Mouse (Mus musculus) kidney, adult 2 months (tissue): ENCODE results near the gene Gss. TPM values are rescaled to one million over a fixed set of nuclear protein-coding genes. Genes with fewer than 3 reads are reported as not detected.

ENCODE experiments used
- DNase-seq: peaks from one replicate; pipeline ENCODE4 v3.0.0; 2021
- H3K27ac ChIP-seq: fragments of 200-500 bp; 2 replicates; pipeline ENCODE4 v1.5.1; 2012; ENCODE audit warnings: low read depth, low read length, control low read depth, inconsistent platforms; ENCODE audit not compliant: insufficient read depth
- H3K27me3 ChIP-seq: fragments of 200-500 bp; replicated peaks from 2 replicates; pipeline ENCODE4 v1.6.1; 2012; ENCODE audit warnings: mild to moderate bottlenecking, moderate library complexity, low read length, inconsistent platforms; ENCODE audit not compliant: control insufficient read depth, insufficient read depth
- H3K36me3 ChIP-seq: fragments of 200-500 bp; 2 replicates; pipeline ENCODE4 v1.6.1; 2012; ENCODE audit warnings: mild to moderate bottlenecking, moderate library complexity, low read length, inconsistent platforms; ENCODE audit not compliant: control insufficient read depth, insufficient read depth
- H3K4me1 ChIP-seq: fragments of 200-500 bp; 2 replicates; pipeline ENCODE4 v1.6.1; 2011; ENCODE audit warnings: low read length; ENCODE audit not compliant: control insufficient read depth, insufficient read depth
- H3K4me3 ChIP-seq: fragments of 200-500 bp; 2 replicates; pipeline ENCODE4 v1.5.1; 2011; ENCODE audit warnings: mild to moderate bottlenecking, low read depth, low read length, control low read depth; ENCODE audit not compliant: insufficient read depth
- CTCF ChIP-seq: fragments of 200-500 bp; conservative IDR thresholded peaks from 2 replicates; pipeline ENCODE4 v1.5.1; 2011; ENCODE audit warnings: low read depth, mild to moderate bottlenecking, control low read depth, low read length, moderate library complexity, mixed read lengths; ENCODE audit not compliant: insufficient read depth, insufficient read length
- POLR2A ChIP-seq: fragments of 200-500 bp; IDR thresholded peaks from one replicate; pipeline ENCODE4 v1.6.1; 2011; ENCODE audit warnings: low read depth, low read length, control low read depth
- WGBS: fragments of 180-500 bp; shearing (Covaris S2); methylation state at CpG from one replicate; pipeline ENCODE4 v1.1.7; 2018; 5-methylcytosine and 5-hydroxymethylcytosine counted together
- polyA plus RNA-seq: library from polyadenylated mRNA; depleted of rRNA; stranded (reverse); fragments of >200 nt; gene quantifications from 2 replicates; pipeline ENCODE4 v1.2.3, GENCODE M21; 2012

The Gss gene
- polyA plus RNA-seq, 1 experiment, result 248 TPM

DNA sequence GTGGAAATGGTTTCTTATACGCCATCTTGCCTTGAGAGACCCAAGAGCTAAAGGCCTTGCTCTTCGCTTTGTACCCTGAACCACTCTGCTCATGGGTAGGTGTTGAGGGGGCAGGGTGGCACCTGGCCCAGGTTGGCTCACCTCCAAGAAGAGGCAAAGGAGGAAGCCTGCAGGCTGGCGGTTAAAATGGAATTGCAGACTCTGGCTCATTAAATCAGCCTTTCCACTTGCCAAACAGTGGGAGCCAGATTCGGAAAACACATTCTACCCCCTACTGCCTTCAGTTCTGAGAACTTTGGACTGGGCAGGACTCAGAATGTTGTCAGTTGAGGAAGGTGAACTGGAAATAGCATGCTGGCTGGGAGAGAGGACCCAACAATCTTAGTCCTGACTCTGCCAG is 17.9 kb downstream of the Gss start:
- no peak; the same call in 1 of the 2 replicates for TF ChIP-seq CTCF
- TF ChIP-seq POLR2A, result no peak

GRCm38 (mm10) chr2:155573996-155574395 is 18.6 kb downstream of the Gss start:
- Histone ChIP-seq H3K4me3 (no peak overlapping the region), H3K27ac (peak overlapping the region; percentile 59), H3K27me3 (no peaks in the 10 kb centered on the region), H3K4me1 (peaks cover 10% of the 10 kb centered on the region; the same call in 1 of the 2 replicates), H3K36me3 (peaks cover 14% of the 10 kb centered on the region)
- TF ChIP-seq POLR2A (no peak), CTCF (no peak)
- DNase-seq, result no peak
- WGBS, result 88% methylated on average over 7 of the region's 7 CpGs

More for the DNA sequence above, 17.9 kb downstream of the Gss start:
- peaks cover 10% of the 10 kb centered on the region; the same call in 1 of the 2 replicates for H3K4me1 ChIP-seq
- H3K4me3 ChIP-seq, result no peak overlapping the region
- H3K27me3 ChIP-seq, result no peaks in the 10 kb centered on the region
- WGBS, result 46% methylated on average over 4 of the region's 4 CpGs
- H3K27ac ChIP-seq, result peak overlapping the region; percentile 87
- peak; percentile 96 for DNase-seq
- peaks cover 14% of the 10 kb centered on the region for H3K36me3 ChIP-seq

DNA sequence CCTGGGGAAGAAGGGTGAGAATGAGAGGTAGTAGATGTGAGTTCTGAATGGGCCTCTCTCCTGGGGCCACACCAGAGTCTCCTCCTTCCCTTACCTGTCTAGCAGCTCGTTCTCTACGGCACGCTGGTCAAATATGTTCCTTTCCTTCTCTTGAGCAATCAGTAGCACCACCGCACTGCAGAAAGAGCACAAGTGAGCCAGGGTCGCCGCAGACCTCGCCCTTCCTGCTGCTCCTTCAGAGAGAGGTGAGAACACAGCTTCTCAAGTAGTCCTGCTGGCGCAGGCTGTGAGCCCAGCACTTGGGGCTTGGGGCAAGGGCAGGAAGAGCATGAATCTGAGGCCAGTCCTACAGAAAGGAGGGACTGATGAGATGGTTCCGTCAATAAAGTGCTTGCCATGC is 19.6 kb downstream of the Gss start:
- H3K27me3 ChIP-seq, result no peaks in the 10 kb centered on the region
- WGBS, result 87% methylated on average over 9 of the region's 9 CpGs
- peaks cover 10% of the 10 kb centered on the region; the same call in 1 of the 2 replicates for H3K4me1 ChIP-seq
- DNase-seq, result no peak
- TF ChIP-seq POLR2A (no peak), CTCF (no peak)
- no peak overlapping the region for H3K4me3 ChIP-seq
- no peak overlapping the region for H3K27ac ChIP-seq
- peaks cover 14% of the 10 kb centered on the region for H3K36me3 ChIP-seq

DNA sequence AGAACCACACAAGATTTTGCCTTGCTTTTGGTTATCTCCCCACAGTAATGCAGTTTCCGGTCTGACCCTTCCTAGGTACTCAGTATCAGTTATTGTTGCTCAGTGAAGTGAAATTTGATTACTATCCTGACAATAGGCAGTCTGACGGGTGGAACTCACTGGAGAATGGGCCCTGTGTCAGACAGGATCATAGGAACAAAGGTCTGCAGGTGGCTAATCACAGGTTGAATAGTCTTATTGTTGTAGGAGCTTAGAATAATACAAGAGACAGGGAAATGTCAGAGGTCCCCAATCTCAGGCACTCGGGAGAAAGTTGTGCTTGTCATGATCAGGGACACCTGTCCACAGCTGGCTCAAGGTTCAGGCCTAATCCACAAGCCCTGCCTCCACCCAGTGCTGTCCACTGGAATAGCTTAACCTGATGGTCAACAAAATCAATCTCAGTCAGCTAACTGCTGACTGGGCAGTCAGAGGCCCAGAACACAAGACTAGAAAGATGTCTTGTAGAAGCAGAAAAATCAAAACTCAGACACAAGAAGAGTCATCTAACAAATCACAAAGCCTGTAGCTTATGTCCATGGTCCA is 23.3 kb downstream of the Gss start:
- Histone ChIP-seq H3K4me1 (peaks cover 7% of the 10 kb centered on the region; the same call in 1 of the 2 replicates), H3K27me3 (no peaks in the 10 kb centered on the region), H3K4me3 (no peak overlapping the region), H3K27ac (peak overlapping the region; percentile 55), H3K36me3 (peaks cover 14% of the 10 kb centered on the region)
- peak; percentile 56 for DNase-seq
- WGBS, result 49% methylated on average over 3 of the region's 3 CpGs
- TF ChIP-seq CTCF (no peak), POLR2A (no peak)

DNA sequence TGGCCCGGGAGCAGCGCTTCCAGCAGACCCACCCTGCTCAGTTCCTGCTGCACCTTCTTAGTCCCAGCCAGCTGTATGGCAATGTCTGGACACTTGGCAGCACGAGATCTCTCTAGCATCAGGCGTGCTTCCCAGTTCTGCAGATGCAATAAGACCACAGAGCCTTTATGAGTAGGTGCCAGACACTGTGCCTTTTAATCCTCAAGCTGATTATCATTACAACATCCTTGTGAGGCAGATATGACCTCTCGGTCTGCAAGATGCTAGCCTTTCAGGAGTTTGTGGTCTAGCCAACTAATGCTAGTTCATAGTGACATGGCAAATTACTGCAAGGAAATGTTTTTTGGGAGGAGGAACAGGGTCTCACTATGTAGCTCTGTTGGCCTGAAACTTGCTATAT is 24.9 kb downstream of the Gss start:
- Histone ChIP-seq H3K27me3 (no peaks in the 10 kb centered on the region), H3K36me3 (peaks cover 17% of the 10 kb centered on the region), H3K4me3 (no peak overlapping the region), H3K27ac (no peak overlapping the region), H3K4me1 (peaks cover 2% of the 10 kb centered on the region; the same call in 1 of the 2 replicates)
- no peak for TF ChIP-seq CTCF
- TF ChIP-seq POLR2A, result no peak
- 86% methylated on average over 5 of the region's 5 CpGs for WGBS
- no peak for DNase-seq

GRCm38 (mm10) chr2:155562934-155563333 is 29.7 kb downstream of the Gss start:
- TF ChIP-seq POLR2A (no peak), CTCF (no peak)
- 80% methylated on average over 4 of the region's 4 CpGs for WGBS
- H3K27ac ChIP-seq, result no peak overlapping the region
- no peaks in the 10 kb centered on the region for H3K27me3 ChIP-seq
- no peaks in the 10 kb centered on the region for H3K4me1 ChIP-seq
- H3K4me3 ChIP-seq, result no peak overlapping the region
- DNase-seq, result no peak
- peaks cover 11% of the 10 kb centered on the region for H3K36me3 ChIP-seq

DNA sequence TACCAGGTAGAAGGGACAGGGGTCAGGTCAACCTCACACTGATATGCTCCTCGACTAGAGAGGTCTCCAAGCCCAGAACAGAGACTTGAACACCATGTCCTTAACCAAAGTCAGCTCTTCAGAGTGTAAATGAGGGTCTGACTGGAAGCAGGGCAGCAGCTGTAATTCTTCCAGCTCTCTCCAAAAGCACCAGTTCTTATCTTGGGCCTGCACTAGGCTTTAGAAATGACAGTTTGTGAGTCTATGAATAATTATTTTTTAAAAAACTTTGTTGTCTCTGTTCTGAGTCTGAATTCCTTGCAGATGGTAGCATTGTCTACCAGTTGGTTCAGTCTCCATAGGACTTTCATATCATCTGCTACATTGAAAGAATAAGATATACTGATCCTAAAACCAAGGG is 30.4 kb downstream of the Gss start:
- 42% methylated on average over 1 of the region's 1 CpGs for WGBS
- Histone ChIP-seq H3K27ac (no peak overlapping the region), H3K27me3 (no peaks in the 10 kb centered on the region), H3K36me3 (peaks cover 13% of the 10 kb centered on the region), H3K4me1 (no peaks in the 10 kb centered on the region), H3K4me3 (no peak overlapping the region)
- DNase-seq, result no peak
- TF ChIP-seq POLR2A (no peak), CTCF (no peak)

DNA sequence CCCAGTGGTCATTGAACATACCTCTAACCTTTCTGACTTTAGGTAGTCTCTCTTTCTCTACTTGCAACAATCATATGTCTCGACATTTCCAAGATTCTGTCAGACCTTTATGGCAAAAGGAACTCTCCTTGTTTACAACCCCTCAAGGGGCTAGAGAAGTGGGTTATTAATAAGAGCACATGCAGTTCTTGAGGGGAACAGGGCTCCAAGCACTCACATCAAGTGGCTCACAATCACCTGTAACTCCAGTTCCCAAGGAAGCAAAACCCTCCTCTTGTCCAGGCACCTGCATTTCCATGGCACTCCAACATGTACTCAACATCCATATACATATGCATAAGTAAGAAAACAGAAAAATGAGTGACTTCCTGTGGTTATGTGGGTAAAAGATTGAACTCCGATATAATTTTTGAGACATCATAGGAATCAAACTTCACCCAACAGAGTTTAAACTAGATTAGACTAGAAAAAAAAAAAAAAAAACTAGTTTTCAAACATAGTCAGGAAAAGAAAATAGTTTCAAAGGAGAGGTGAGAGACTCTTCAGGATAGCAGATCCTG is 38.1 kb downstream of the Gss start:
- TF ChIP-seq POLR2A (no peak), CTCF (no peak)
- DNase-seq, result no peak
- WGBS, result 90% methylated on average over 2 of the region's 2 CpGs

More for the DNA sequence above, 38.1 kb downstream of the Gss start:
- peaks cover 6% of the 10 kb centered on the region; the same call in 1 of the 2 replicates for H3K36me3 ChIP-seq
- H3K27me3 ChIP-seq, result no peaks in the 10 kb centered on the region
- H3K4me1 ChIP-seq, result no peaks in the 10 kb centered on the region
- H3K4me3 ChIP-seq, result no peak overlapping the region
- H3K27ac ChIP-seq, result no peak overlapping the region
